Mouse (Mus musculus): ENCODE results near the gene Cldn13. TPM values are rescaled to one million over a fixed set of nuclear protein-coding genes. Genes with fewer than 3 reads are reported as not detected.

Gene Cldn13
- polyA plus RNA-seq, 1 experiment from 2014 or later = 2.6 TPM

DNA sequence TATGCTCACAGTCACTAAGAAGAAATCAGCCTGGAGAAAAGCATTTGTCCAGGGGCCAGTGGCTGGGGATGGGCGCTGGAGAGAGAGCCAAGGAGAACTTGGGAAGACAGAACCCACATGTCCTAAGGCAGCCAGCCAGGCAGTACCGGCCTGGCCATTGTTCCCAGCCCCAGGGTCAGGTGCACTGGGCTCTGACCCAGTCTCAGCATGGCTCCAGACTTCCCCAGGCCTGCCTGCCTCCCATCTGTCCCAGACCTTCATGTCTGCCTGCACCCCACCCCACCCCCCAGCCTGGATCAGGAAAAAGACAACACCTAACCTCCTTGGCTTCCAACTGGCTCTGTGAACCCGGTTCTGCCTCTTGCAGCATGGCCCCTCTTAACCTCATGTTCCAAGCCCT is 32.2 kb downstream of the Cldn13 start:
- no peak overlapping the region for H3K4me2 ChIP-seq (replicated peaks)
- H3K4me3 ChIP-seq = no peak overlapping the region
- H3K27ac ChIP-seq = no peak overlapping the region
- H3K4me1 ChIP-seq = peaks cover 4% of the 10 kb centered on the region; the same call in 1 of the 2 replicates
- no peak overlapping the region for H3K9ac ChIP-seq
- peaks cover 7% of the 10 kb centered on the region; the same call in 1 of the 2 replicates for H3K9me3 ChIP-seq (replicated peaks)
- no peaks in the 10 kb centered on the region for H3K36me3 ChIP-seq
- no peak for ATAC-seq (ENCODE audit: low FRiP score)
- WGBS = 63% methylated on average over 3 of the region's 3 CpGs
- H3K27me3 ChIP-seq = no peaks in the 10 kb centered on the region

DNA sequence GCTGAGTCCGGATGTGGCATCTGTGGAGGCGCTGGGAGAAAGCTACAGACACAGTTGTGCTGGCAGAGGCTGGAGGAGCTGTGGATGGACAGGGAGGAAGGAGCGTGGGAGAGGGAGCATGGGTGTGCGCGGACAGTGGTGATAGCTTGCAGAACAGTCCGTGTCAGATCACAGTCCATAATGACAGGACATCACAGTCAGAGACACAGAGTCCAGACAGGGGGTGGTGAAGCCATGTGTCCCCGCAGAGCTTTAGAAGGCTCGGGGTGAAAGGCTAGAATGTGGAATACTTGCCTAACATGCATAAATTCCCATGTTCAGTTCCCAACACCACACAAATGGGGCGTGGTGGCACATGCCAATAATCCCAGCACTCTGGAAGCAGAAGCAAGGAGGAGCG is 38.5 kb downstream of the Cldn13 start:
- no peak for ATAC-seq (ENCODE audit: low FRiP score)
- Histone ChIP-seq H3K4me3 (no peak overlapping the region), H3K9ac (no peak overlapping the region), H3K4me2 (replicated peaks) (no peak overlapping the region), H3K4me1 (no peaks in the 10 kb centered on the region), H3K27me3 (no peaks in the 10 kb centered on the region), H3K27ac (no peak overlapping the region), H3K36me3 (no peaks in the 10 kb centered on the region), H3K9me3 (replicated peaks) (peaks cover 7% of the 10 kb centered on the region; the same call in 1 of the 2 replicates)
- WGBS = 83% methylated on average over 10 of the region's 10 CpGs

DNA sequence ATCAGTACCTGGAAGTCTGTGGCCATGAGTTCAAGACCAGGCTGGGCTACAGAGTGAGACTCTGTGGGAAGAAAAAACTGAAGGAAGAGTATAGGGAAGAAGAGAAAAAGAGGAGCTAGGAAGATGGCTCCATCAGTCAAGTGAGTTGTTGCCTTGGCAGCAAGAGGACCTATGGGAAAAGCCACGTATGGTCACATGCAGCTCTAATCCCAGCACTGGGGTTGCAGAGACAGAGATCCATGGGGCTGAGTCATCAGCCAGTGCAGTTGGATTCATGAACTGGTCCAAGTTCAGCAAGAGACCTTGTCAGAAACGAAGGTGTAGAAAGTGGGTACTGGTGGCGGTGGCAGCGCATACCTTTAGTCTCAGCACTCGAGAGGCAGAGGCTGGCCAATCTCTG is 40.1 kb downstream of the Cldn13 start:
- H3K4me3 ChIP-seq = no peak overlapping the region
- H3K4me2 ChIP-seq (replicated peaks) = no peak overlapping the region
- 90% methylated on average over 5 of the region's 5 CpGs for WGBS
- H3K4me1 ChIP-seq = no peaks in the 10 kb centered on the region
- no peak for ATAC-seq (ENCODE audit: low FRiP score)
- H3K36me3 ChIP-seq = no peaks in the 10 kb centered on the region
- no peaks in the 10 kb centered on the region for H3K9me3 ChIP-seq (replicated peaks)
- no peak overlapping the region for H3K27ac ChIP-seq
- no peak overlapping the region for H3K9ac ChIP-seq
- no peaks in the 10 kb centered on the region for H3K27me3 ChIP-seq

DNA sequence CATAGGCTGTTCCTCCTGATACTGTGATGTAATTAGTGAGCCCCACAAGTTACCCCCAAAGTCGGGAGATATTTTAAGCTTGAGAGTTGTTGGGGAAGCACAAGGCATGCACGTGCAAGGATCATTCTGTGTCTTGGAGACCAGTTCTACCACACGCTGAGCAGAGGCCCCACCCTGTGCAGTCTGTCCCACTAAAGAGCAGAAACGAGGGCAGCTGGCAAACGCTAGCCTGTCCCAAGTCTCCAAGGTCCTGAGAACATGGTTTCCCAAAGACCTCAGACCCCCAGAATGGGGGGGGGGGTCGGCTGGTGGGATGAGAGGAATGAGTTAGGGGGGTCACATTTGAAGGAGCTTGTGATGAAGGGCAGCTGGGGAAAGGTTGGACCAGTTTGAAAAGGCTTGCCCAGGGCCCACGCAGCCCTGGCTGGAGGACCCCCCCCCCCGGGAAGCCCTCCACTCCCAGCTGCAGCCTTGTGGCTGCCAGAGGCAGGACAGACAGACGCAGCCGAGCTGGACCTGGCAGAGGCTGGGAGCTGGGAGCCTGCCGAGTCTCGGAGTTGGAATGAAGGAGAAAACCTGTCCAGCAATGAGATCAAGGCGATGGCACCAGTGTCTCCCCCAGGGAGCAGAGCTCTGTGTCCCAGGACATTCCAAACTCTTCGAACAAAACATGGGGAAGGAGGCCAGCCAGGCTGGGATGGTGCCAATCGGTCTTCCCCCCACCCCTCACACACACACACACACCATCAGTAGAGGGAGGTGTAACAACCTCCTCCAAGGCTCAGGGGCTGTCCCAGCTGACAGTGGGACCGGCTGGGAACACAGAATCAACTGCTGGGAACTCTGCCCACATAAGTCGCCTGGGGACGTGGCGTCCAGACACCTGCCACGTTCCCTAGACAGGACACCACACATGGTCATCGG is 41.1 kb downstream of the Cldn13 start:
- WGBS = 71% methylated on average over 21 of the region's 21 CpGs
- Histone ChIP-seq H3K4me1 (no peaks in the 10 kb centered on the region), H3K27me3 (no peaks in the 10 kb centered on the region), H3K9ac (no peak overlapping the region), H3K9me3 (replicated peaks) (no peaks in the 10 kb centered on the region), H3K4me2 (replicated peaks) (no peak overlapping the region), H3K36me3 (no peaks in the 10 kb centered on the region), H3K4me3 (no peak overlapping the region), H3K27ac (no peak overlapping the region)
- no peak for ATAC-seq (ENCODE audit: low FRiP score)

DNA sequence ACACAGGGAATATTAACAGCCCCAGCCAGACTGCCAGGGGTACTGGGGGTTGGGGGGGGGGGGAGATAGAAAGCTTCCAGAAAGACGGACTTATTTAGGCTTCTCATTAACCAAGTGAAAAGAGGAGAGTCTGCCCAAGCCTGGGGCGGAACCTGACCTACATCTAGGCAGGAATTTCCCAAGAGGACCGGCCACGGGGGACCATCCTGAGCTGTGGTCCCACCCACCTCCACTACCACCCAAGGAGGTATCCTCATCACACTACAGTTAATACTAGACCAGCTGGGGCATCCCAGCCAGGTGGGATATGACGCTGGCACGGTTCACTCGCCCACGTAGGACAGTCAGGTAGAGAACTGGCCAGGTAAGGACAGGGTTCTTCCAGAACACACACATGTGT is 42.3 kb downstream of the Cldn13 start:
- Histone ChIP-seq H3K4me1 (no peaks in the 10 kb centered on the region), H3K36me3 (no peaks in the 10 kb centered on the region), H3K9me3 (replicated peaks) (no peaks in the 10 kb centered on the region), H3K4me3 (no peak overlapping the region), H3K27me3 (no peaks in the 10 kb centered on the region), H3K4me2 (replicated peaks) (no peak overlapping the region), H3K27ac (no peak overlapping the region), H3K9ac (no peak overlapping the region)
- no peak for ATAC-seq (ENCODE audit: low FRiP score)
- WGBS = 84% methylated on average over 8 of the region's 8 CpGs

DNA sequence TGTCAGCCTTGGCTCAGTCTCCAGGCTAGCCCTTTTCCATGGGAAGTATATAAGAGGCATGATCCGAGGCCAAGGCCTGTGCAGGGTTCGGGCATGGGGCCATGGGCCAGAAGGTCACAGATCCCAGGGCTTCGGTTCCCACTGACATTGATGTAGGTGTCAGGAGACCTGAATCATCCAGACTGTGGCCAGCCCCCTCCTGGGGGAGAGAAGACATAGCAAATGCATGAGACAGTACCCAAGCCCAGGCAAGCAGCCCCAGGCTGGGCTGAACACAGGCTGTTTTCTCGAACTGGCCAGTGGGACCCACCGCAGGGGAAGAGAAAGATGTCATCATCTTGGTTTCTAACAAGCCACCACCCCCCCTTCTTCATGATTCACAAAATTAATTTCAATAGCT is 42.7 kb downstream of the Cldn13 start:
- 58% methylated on average over 5 of the region's 5 CpGs for WGBS
- no peak overlapping the region for H3K4me2 ChIP-seq (replicated peaks)
- no peak overlapping the region for H3K4me3 ChIP-seq
- no peak overlapping the region for H3K27ac ChIP-seq
- H3K9me3 ChIP-seq (replicated peaks) = no peaks in the 10 kb centered on the region
- no peak overlapping the region for H3K9ac ChIP-seq
- ATAC-seq (ENCODE audit: low FRiP score) = no peak
- H3K36me3 ChIP-seq = no peaks in the 10 kb centered on the region
- no peaks in the 10 kb centered on the region for H3K27me3 ChIP-seq
- no peaks in the 10 kb centered on the region for H3K4me1 ChIP-seq

DNA sequence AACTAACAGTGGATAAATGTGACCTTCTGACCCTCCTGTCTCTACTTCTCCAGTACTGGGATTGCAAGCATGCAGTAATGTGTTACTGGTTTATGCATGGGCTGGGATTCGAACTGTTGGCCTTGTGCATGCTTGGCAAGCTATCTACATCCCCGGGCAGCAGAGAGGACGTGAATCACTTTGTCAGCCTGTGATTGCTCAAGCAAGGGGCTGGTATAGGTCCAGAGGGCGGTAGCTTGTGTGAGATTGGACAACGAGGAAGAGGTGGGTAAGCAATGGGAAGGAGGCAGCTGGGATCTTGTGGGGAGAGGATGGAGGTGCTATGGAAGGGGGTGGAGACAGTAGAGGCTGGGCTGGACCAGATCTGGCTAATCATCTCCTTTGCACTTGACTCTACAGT is 46.8 kb downstream of the Cldn13 start:
- H3K9me3 ChIP-seq (replicated peaks) = no peaks in the 10 kb centered on the region
- no peaks in the 10 kb centered on the region for H3K27me3 ChIP-seq
- WGBS = 82% methylated on average over 5 of the region's 5 CpGs
- no peak overlapping the region for H3K4me3 ChIP-seq
- H3K4me2 ChIP-seq (replicated peaks) = no peak overlapping the region
- no peak overlapping the region for H3K27ac ChIP-seq
- no peak overlapping the region for H3K9ac ChIP-seq
- H3K36me3 ChIP-seq = no peaks in the 10 kb centered on the region
- ATAC-seq (ENCODE audit: low FRiP score) = no peak
- H3K4me1 ChIP-seq = no peaks in the 10 kb centered on the region; the same call in 1 of the 2 replicates

DNA sequence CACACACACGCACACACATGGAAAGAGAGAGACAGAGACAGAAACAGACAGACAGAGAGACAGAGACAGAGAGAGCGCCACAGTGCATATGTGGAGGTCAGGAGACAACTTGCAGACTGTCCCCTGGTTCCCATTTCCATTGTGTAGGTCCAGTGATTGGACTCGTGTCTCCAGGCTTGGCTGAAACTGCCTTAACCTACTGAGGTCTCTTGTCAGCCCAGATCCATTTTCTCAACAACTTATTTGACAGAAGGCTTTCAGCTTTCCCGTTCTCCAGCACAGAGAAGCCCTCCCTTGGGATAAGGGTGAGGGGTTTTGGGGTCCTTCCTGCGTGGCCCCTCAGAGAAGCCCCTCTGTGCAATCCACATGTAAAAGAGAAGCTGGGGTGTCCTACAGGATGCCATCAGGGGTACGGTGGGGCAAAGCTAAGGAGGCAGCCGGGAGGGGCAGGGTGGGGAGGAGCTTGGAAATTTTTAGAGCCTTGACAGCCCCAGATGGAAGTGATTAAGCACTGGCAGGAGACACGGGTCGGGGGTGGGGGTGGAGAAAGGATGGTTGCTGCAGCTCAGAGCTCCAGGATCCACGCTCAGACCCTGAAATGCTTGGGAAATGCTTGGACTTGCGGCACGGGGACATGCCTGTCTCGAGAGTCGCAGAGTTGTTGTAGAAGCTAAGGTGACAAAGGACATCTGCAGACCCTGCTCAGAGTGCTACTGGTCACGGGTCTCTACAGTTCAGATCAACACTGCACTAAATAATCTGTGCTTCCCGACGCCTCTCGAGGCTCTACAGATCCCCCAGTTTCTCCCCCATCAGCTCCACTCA is 47.8 kb downstream of the Cldn13 start:
- peak overlapping the region; percentile 25 for H3K27ac ChIP-seq
- no peak overlapping the region for H3K4me3 ChIP-seq
- no peak overlapping the region for H3K9ac ChIP-seq
- ATAC-seq (ENCODE audit: low FRiP score) = no peak
- no peaks in the 10 kb centered on the region for H3K36me3 ChIP-seq
- H3K27me3 ChIP-seq = no peaks in the 10 kb centered on the region
- 62% methylated on average over 18 of the region's 18 CpGs for WGBS
- H3K4me2 ChIP-seq (replicated peaks) = peak overlapping the region; percentile 9; the same call in 1 of the 2 replicates
- H3K9me3 ChIP-seq (replicated peaks) = no peaks in the 10 kb centered on the region
- no peaks in the 10 kb centered on the region; the same call in 1 of the 2 replicates for H3K4me1 ChIP-seq

DNA sequence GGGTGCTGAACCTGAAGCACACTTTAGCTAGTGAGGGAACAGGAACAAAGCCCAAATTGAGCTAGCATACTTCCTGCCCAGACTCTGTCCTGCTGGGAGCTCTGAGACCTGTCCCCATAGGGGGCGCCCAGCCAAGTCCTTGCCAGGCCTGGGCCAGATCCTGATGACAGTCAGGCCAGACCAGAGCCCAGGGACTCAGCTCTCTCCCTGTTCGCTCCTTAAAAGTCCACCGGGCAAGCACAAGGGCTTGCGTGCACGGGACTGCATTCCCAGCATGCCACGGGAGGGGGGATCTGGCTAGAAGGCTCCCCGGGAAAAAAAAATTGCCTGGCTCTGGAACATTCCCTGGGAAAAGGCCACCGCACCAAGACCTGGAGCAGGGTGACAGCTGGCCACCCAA is 50.2 kb downstream of the Cldn13 start:
- 57% methylated on average over 8 of the region's 8 CpGs for WGBS
- Histone ChIP-seq H3K27ac (no peak overlapping the region), H3K9ac (no peak overlapping the region), H3K4me3 (no peak overlapping the region), H3K9me3 (replicated peaks) (no peaks in the 10 kb centered on the region), H3K4me2 (replicated peaks) (no peak overlapping the region), H3K4me1 (no peaks in the 10 kb centered on the region; the same call in 1 of the 2 replicates), H3K27me3 (no peaks in the 10 kb centered on the region), H3K36me3 (no peaks in the 10 kb centered on the region)
- no peak for ATAC-seq (ENCODE audit: low FRiP score)

Other genes starting within 250 kb of the Cldn13 start
- 19.5 and 20.9 TPM in 2 replicates for gene Limk1, start 226.9 kb downstream of the Cldn13 start, polyA plus RNA-seq (2016; fragmentation: Nextera tagmentation; extraction: Ambion mirVana)
- 7.2 and 10.1 TPM in 2 replicates for gene Eln, start 168.2 kb downstream of the Cldn13 start, polyA plus RNA-seq (2016; fragmentation: Nextera tagmentation; extraction: Ambion mirVana)
- gene Tmem270, start 8.8 kb downstream of the Cldn13 start, polyA plus RNA-seq (2016; fragmentation: Nextera tagmentation; extraction: Ambion mirVana) = not detected in 2 replicates
- 10.4 and 10.5 TPM in 2 replicates for gene Mettl27, start 16.8 kb upstream of the Cldn13 start, polyA plus RNA-seq (2016; fragmentation: Nextera tagmentation; extraction: Ambion mirVana)
- 4.2 and 6.1 TPM in 2 replicates for gene Cldn4, start 31.4 kb upstream of the Cldn13 start, polyA plus RNA-seq (2016; fragmentation: Nextera tagmentation; extraction: Ambion mirVana)
- gene Cldn3, start 70.7 kb upstream of the Cldn13 start, polyA plus RNA-seq (2016; fragmentation: Nextera tagmentation; extraction: Ambion mirVana) = 8.2 and 18.3 TPM in 2 replicates
- gene Abhd11, start 93.6 kb upstream of the Cldn13 start, polyA plus RNA-seq (2016; fragmentation: Nextera tagmentation; extraction: Ambion mirVana) = 47.4 and 51.0 TPM in 2 replicates
- gene Stx1a, start 108.0 kb upstream of the Cldn13 start, polyA plus RNA-seq (2016; fragmentation: Nextera tagmentation; extraction: Ambion mirVana) = 34.3 and 38.7 TPM in 2 replicates
- 28.9 and 34.4 TPM in 2 replicates for gene Dnajc30, start 148.7 kb upstream of the Cldn13 start, polyA plus RNA-seq (2016; fragmentation: Nextera tagmentation; extraction: Ambion mirVana)
- 113 and 119 TPM in 2 replicates for gene Bud23, start 149.4 kb upstream of the Cldn13 start, polyA plus RNA-seq (2016; fragmentation: Nextera tagmentation; extraction: Ambion mirVana)
- gene Vps37d, start 162.7 kb upstream of the Cldn13 start, polyA plus RNA-seq (2016; fragmentation: Nextera tagmentation; extraction: Ambion mirVana) = 31.6 and 34.2 TPM in 2 replicates
- 1.5 and 2.0 TPM in 2 replicates for gene Mlxipl, start 174.4 kb upstream of the Cldn13 start, polyA plus RNA-seq (2016; fragmentation: Nextera tagmentation; extraction: Ambion mirVana)
- gene Tbl2, start 234.1 kb upstream of the Cldn13 start, polyA plus RNA-seq (2016; fragmentation: Nextera tagmentation; extraction: Ambion mirVana) = 26.9 and 27.2 TPM in 2 replicates